Mouse (Mus musculus): Measurements from ENCODE around the gene Ugt1a6a.
A peak's percentile ranks its signal among the peaks of the same experiment; 100 is the strongest.
"Not testable (repeated sequence)": the region's sequence is repeated elsewhere in the genome, so short reads cannot be mapped to it uniquely, and the experiment has no call there.

DNA sequence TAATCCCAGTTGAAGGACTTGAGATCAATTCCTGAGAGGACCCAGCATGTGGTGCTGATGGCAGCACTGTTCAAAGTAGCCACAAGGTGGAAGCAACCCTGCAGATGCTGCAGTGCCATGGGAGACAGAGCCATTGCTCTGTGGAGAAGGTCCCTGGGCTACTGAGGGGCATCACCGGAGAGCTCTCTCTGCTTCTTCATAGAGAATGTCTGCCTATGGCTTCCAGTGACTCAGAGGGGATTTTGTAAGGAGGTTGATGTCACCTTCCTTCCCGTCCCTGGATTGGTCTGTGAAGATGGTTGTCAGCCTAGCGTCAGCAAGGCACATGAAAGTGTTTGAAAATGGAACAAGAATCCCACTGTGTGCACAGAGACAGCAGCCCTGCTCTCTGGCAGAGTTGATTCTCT lies 40.3 kb upstream of the Ugt1a6a start:
- TF ChIP-seq CTCF (IDR thresholded peaks at IDR 0.05; ENCODE audit: low read depth, low read length): peak; percentile 59
- TF ChIP-seq POLR2A (IDR thresholded peaks at IDR 0.05; ENCODE audit: extremely low read depth, insufficient read depth, low read length): not testable (repeated sequence)
